Mouse (Mus musculus): Measurements from ENCODE around the gene Lect2.

The Lect2 gene

GRCm38 (mm10) chr13:56548401-56548800 lies at the start of gene Lect2:
Lect2 (minus strand) TSS chr13:56548502.
- DNase-seq (ENCODE audit: low spot score), result no peak

- DNase-seq (ENCODE audit: low spot score), result no peak
Measured at GRCm38 (mm10) chr13:56597296-56597695, 49.0 kb upstream of the Lect2 start.

- no peak for DNase-seq (ENCODE audit: low spot score)
Measured at GRCm38 (mm10) chr13:56595246-56595645, 46.9 kb upstream of the Lect2 start.

GRCm38 (mm10) chr13:56593961-56594391 lies 45.7 kb upstream of the Lect2 start:
- DNase-seq (ENCODE audit: low spot score), result no peak

- no peak for DNase-seq (ENCODE audit: low spot score)
Measured at GRCm38 (mm10) chr13:56593196-56593595, 44.9 kb upstream of the Lect2 start.

- no peak for DNase-seq (ENCODE audit: low spot score)
Measured at GRCm38 (mm10) chr13:56591939-56592338, 43.6 kb upstream of the Lect2 start.

- no peak for DNase-seq (ENCODE audit: low spot score)
Measured at GRCm38 (mm10) chr13:56591191-56591590, 42.9 kb upstream of the Lect2 start.

- no peak for DNase-seq (ENCODE audit: low spot score)
Measured at GRCm38 (mm10) chr13:56590202-56590601, 41.9 kb upstream of the Lect2 start.

- DNase-seq (ENCODE audit: low spot score), result no peak
Measured at GRCm38 (mm10) chr13:56588454-56589117, 40.3 kb upstream of the Lect2 start.

GRCm38 (mm10) chr13:56586046-56586445 lies 37.7 kb upstream of the Lect2 start:
- DNase-seq (ENCODE audit: low spot score), result no peak

GRCm38 (mm10) chr13:56582720-56583119 lies 34.4 kb upstream of the Lect2 start:
- DNase-seq (ENCODE audit: low spot score), result no peak

GRCm38 (mm10) chr13:56581961-56582434 lies 33.7 kb upstream of the Lect2 start:
- DNase-seq (ENCODE audit: low spot score), result no peak

- no peak for DNase-seq (ENCODE audit: low spot score)
Measured at GRCm38 (mm10) chr13:56581512-56581911, 33.2 kb upstream of the Lect2 start.

- DNase-seq (ENCODE audit: low spot score), result no peak
Measured at GRCm38 (mm10) chr13:56580450-56580849, 32.1 kb upstream of the Lect2 start.

GRCm38 (mm10) chr13:56578097-56578496 lies 29.8 kb upstream of the Lect2 start:
- DNase-seq (ENCODE audit: low spot score), result no peak

GRCm38 (mm10) chr13:56575701-56576321 lies 27.5 kb upstream of the Lect2 start:
- peak; percentile 58 for DNase-seq (ENCODE audit: low spot score)

GRCm38 (mm10) chr13:56575074-56575473 lies 26.8 kb upstream of the Lect2 start:
- no peak for DNase-seq (ENCODE audit: low spot score)

GRCm38 (mm10) chr13:56571645-56572044 lies 23.3 kb upstream of the Lect2 start:
- DNase-seq (ENCODE audit: low spot score), result no peak

GRCm38 (mm10) chr13:56566336-56566735 lies 18.0 kb upstream of the Lect2 start:
- no peak for DNase-seq (ENCODE audit: low spot score)

- DNase-seq (ENCODE audit: low spot score), result no peak
Measured at GRCm38 (mm10) chr13:56563075-56563474, 14.8 kb upstream of the Lect2 start.

GRCm38 (mm10) chr13:56561129-56561528 lies 12.8 kb upstream of the Lect2 start:
- DNase-seq (ENCODE audit: low spot score), result no peak

GRCm38 (mm10) chr13:56559841-56560370 lies 11.6 kb upstream of the Lect2 start:
- DNase-seq (ENCODE audit: low spot score), result no peak

- no peak for DNase-seq (ENCODE audit: low spot score)
Measured at GRCm38 (mm10) chr13:56558811-56559210, 10.5 kb upstream of the Lect2 start.

Data from layer of hippocampus, adult 9-10 months (tissue).